Mouse (Mus musculus): ENCODE results near the gene Pate4.
"Not testable (repeated sequence)": the region's sequence is repeated elsewhere in the genome, so short reads cannot be mapped to it uniquely, and the experiment has no call there.

Gene Pate4

GRCm38 (mm10) chr9:35611841-35612240 is at the start of gene Pate4:
TSS of gene Pate4 (minus strand) at chr9:35611941.
- DNase-seq = no peak

DNA sequence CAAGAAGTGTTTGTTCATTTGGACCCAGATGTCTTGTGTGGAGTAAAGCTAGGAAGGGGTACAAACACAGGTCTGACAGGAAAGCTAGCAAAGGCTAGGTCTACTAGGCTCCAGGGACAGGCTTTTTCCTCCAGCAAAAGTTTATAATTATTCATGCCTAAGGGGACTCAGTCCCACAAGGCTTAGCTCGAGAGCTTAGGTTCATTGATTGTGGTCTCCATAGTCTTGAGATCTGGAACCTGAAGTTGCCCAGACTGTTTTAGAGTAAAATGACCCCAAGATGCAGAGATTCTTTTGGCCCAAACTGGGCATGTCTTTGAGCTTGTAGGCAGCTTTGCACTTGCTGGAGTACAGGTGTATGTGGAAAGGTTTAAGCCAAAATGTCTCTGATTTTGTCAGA is 36.4 kb upstream of the Pate4 start, which contains the start of gene Pate3:
Gene Pate3, minus strand, starts transcription at position 101 of the 400 bp plus-strand sequence.
- DNase-seq = no peak

- DNase-seq = no peak
These were observed 21.2 kb upstream of the Pate4 start for GRCm38 (mm10) chr9:35632981-35633380.

DNA sequence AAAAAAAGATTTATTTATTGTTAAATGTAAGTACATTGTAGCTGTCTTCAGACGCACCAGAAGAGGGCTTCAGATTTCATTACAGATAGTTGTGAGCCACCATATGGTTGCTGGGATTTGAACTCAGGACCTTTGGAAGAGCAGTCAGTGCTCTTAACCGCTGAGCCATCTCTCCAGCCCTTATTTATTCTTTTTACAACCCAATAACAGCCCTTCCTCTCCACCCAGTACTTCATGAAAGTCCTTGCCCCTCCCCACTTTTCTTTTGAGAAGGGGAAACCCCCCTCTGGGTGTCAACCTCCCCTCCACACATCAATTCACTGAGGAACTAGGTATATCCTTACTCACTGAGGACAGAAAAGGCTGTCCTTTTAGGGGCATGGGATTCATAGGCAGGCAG is 5.0 kb upstream of the Pate4 start:
- not testable (repeated sequence) for DNase-seq

- no peak for DNase-seq
These were observed 2.3 kb upstream of the Pate4 start for GRCm38 (mm10) chr9:35614005-35614404.

- no peak for DNase-seq
These were observed 3.9 kb downstream of the Pate4 start for GRCm38 (mm10) chr9:35607647-35608405.

- DNase-seq = no peak
These were observed 18.8 kb downstream of the Pate4 start for GRCm38 (mm10) chr9:35592903-35593302.

DNA sequence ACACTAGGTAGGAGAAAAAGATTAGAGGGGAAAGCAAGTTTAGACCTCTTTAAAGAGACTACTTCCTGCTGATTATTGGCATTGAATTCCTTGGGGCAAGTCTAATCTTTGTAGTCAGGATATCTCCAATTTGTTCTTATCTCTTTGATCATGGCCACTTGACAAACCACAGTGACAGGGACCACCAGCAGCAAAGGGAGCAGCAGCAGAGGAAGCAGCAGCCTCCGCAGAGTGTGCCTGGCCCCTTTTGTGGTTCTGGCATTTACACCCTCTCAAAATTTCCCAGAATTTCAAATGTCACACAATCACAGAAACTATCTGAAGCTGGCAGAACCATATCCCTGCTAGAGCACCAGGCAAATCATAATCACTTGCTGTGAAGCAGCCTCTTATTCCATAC is 24.1 kb downstream of the Pate4 start:
- DNase-seq = no peak

DNA sequence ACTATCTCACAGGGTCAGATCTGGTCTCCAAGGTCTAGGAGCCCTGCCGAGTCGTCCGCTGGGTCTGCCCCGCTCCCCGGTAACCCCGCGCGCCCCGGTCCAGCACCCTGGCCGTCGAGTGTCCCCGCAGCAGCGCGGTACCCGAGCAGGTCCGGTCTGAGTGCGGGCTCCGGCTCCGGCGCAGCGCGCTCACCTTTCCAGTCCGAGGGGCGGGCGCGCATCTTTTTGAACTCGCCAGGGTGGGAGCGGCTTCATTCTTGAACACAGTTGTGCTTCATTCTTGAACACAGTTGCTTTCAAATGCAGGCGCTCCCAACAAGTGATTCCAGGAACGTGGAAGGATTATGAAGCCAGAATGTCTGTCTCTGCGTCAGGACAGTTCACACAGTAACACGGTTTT is 37.3 kb downstream of the Pate4 start:
- DNase-seq = no peak

- DNase-seq = no peak
These were observed 41.1 kb downstream of the Pate4 start for GRCm38 (mm10) chr9:35570663-35571062.

GRCm38 (mm10) chr9:35569571-35570534 is 41.9 kb downstream of the Pate4 start, which contains the start of the genes Pate2 and Hyls1:
TSS of gene Pate2 (plus strand) at chr9:35570284.
TSS of gene Hyls1 (minus strand) at chr9:35570398.
- DNase-seq = peak; percentile 95

DNA sequence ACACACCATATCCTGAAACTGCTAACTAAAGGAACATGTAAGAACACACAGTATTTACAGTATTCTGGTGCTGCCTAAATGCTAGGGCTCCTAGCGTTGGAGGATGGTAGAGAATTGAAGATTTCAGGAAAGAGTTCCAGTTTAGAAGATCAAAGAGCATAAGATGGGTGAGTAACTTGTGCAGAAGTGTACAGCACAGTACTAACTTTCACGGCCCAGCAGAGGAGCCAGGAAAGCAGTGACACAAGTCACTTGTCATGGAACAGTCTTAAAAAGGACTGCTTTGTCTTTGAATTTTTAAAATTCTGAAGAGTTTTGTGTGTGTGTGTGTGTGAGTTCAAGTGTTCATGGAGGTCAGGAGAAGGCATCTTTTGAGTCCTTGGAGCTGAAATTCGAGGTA is 43.7 kb downstream of the Pate4 start:
- DNase-seq = no peak

GRCm38 (mm10) chr9:35564536-35565240 is 47.1 kb downstream of the Pate4 start:
- DNase-seq = no peak

DNA sequence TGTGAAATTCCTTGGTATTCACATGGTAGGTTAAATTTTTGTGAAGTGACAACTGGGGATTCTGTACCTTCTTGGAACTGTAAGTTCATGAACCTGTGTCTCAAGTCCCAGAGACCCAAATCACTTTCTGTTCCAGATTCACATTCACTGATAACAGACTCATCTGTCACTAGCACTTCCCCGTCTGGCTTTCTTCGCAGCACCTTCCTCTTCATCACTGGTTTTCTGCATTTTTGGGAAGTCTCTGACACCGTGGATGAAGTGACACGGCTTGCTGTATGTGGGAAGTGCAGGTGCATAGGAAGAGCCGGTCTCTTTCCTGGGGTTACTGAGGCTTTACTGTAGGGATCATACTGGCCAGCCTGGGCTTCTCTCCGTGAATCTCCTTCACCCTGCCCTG is 50.2 kb downstream of the Pate4 start:
- DNase-seq = no peak

GRCm38 (mm10) chr9:35561076-35561475 is 50.7 kb downstream of the Pate4 start:
- no peak for DNase-seq

GRCm38 (mm10) chr9:35559009-35559890 is 52.5 kb downstream of the Pate4 start:
- peak; percentile 73 for DNase-seq

DNA sequence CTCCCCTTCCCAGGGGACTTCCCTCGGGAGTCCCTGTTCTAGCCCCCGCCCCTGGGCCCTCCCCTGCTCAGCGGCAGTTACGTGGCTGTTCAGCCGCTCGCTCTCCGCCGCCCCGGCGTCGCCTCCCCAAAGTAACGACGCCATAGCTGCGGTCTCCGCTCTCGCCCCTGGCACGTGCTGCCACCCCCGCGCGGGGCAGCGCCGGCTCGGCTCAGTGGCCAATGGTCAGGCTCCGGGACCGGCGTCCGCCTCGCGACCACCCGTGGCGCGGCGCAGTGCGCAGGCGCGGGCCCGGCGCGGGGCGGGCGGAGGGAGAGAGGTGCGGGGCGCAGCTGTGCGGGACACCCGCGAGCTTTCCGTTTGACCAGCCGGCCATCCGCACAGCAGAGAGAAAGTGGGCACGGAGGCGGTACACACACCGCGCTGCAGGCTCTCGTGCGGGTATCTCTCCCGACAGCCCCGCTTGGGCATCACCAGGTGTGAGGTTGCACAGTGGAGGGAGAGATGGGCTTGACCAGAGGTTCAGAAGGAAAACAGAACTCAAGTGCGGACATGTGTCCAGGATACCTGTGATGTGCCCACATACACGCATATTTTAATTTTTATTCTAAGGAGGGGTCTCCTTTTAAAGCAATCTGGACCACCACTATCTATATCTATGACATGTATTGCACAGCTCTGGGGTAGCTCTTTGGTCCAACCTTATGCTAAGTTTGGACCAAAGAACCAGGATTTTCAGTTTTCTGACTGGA is 53.3 kb downstream of the Pate4 start, which contains the start of the genes Ddx25 and Pus3:
Gene Ddx25, minus strand, starts transcription at position 272 of the 752 bp plus-strand sequence.
Gene Pus3, plus strand, starts transcription at position 339 of the 752 bp plus-strand sequence.
- peak; percentile 6 for DNase-seq

Data from kidney, adult 11 months (tissue).